Mouse (Mus musculus): Measurements from ENCODE around the gene Lpp. TPM values are rescaled to one million over a fixed set of nuclear protein-coding genes. Genes with fewer than 3 reads are reported as not detected.

Lpp gene
- total and polyA plus RNA-seq, 3 experiments: 0.64 to 1.2 (median 0.68) TPM

DNA sequence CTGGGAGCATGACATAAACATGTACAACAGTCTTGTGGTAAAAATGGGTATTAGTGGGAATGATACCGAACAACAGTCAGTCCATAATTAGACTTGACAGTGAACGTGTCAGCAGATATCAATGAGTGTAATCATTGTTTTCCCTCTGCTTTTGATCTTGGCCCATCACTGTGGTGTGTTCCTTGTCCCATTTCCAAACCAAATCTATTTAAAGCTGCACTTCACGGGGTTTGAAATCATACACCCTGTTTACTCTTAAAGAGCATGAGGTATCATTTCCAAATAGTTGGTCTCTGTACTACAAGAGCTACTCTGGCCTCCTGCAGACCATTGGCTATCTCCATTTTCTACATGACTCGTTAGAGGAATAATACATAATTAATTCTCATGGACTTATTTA, 168.3 kb downstream of the Lpp start:
- no peak overlapping the region for H3K27ac ChIP-seq (ENCODE audit: insufficient read depth, low read depth)
- no peaks in the 10 kb centered on the region for H3K27me3 ChIP-seq (replicated peaks)
- no peak overlapping the region for H3K4me2 ChIP-seq (ENCODE audit: insufficient read depth, low read depth, poor library complexity, severe bottlenecking)
- H3K9me3 ChIP-seq (replicated peaks; ENCODE audit: low read length): no peaks in the 10 kb centered on the region
- H3K79me2 ChIP-seq (replicated peaks; ENCODE audit: control insufficient read depth, extremely low read depth, insufficient read depth, poor library complexity, severe bottlenecking): no peaks in the 10 kb centered on the region
- in situ Hi-C loops (cut with MboI; ENCODE audit: low pct_ligation_motif_present, low pct_unique_long_range_greater_than_20kb, low sequenced_read_pairs): no loop called here
- no peak overlapping the region for H3K9ac ChIP-seq (ENCODE audit: insufficient read depth, low read depth)
- dilution Hi-C loops (cut with MboI; ENCODE audit: extremely low pct_ligation_motif_present, extremely low pct_unique_long_range_greater_than_20kb, low sequenced_read_pairs): no loop called here
- H3K36me3 ChIP-seq (replicated peaks in 1 of 2; ENCODE audit: control insufficient read depth in 1 of 2, insufficient read depth in 1 of 2, low read length in 1 of 2): no peaks in the 10 kb centered on the region
- no peaks in the 10 kb centered on the region for H3K4me1 ChIP-seq (ENCODE audit: control insufficient read depth in 1 of 2, insufficient read depth in 2 of 2)
- DNase-seq (ENCODE audit: extremely low read depth): no peak
- TF ChIP-seq JUN (IDR thresholded peaks at IDR 0.05; ENCODE audit: insufficient read depth, low read depth, low read length): no peak
- TF ChIP-seq ZC3H11A (IDR thresholded peaks at IDR 0.05; ENCODE audit: low read depth, low read length): no peak
- TF ChIP-seq GABPA (IDR thresholded peaks at IDR 0.05; ENCODE audit: insufficient replicate concordance, low read depth, low read length): no peak
- TF ChIP-seq UBTF (IDR thresholded peaks at IDR 0.05; ENCODE audit: low read depth, low read length): no peak
- TF ChIP-seq MAX (IDR thresholded peaks at IDR 0.05; ENCODE audit: low read length): no peak
- TF ChIP-seq E2F4 (IDR thresholded peaks at IDR 0.05; ENCODE audit: insufficient replicate concordance, low read depth, low read length): no peak
- no peak for TF ChIP-seq BHLHE40 (IDR thresholded peaks at IDR 0.05; ENCODE audit: low read depth, low read length)
- no peak for TF ChIP-seq MXI1 (IDR thresholded peaks at IDR 0.05; ENCODE audit: low read depth, low read length)
- no peak for TF ChIP-seq NELFE (IDR thresholded peaks at IDR 0.05; ENCODE audit: low read depth, low read length)
- TF ChIP-seq NRF1 (IDR thresholded peaks at IDR 0.05; ENCODE audit: low read depth, low read length): no peak
- no peak for TF ChIP-seq ETS1 (conservative IDR thresholded peaks at IDR 0.05; ENCODE audit: low read depth, low read length)
- TF ChIP-seq JUND (conservative IDR thresholded peaks at IDR 0.05; ENCODE audit: low read depth, low read length): no peak
- H3K4me3 ChIP-seq (replicated peaks in 1 of 3; ENCODE audit: low read depth in 2 of 3, low read length in 2 of 3, poor library complexity in 1 of 3): no peak overlapping the region

- no peak for DNase-seq (ENCODE audit: extremely low read depth)
- in situ Hi-C loops (cut with MboI; ENCODE audit: low pct_ligation_motif_present, low pct_unique_long_range_greater_than_20kb, low sequenced_read_pairs): no loop called here
- TF ChIP-seq JUN (IDR thresholded peaks at IDR 0.05; ENCODE audit: insufficient read depth, low read depth, low read length) (no peak), EP300 (IDR thresholded peaks at IDR 0.05; ENCODE audit: low read length) (no peak), PAX5 (IDR thresholded peaks at IDR 0.05; ENCODE audit: low read length) (no peak), POLR2AphosphoS2 (IDR thresholded peaks at IDR 0.05; ENCODE audit: low read depth, low read length) (no peak), SMC3 (IDR thresholded peaks at IDR 0.05; ENCODE audit: low read depth, low read length) (no peak), UBTF (IDR thresholded peaks at IDR 0.05; ENCODE audit: low read depth, low read length) (no peak), HCFC1 (IDR thresholded peaks at IDR 0.05; ENCODE audit: low read depth, low read length) (no peak), GABPA (IDR thresholded peaks at IDR 0.05; ENCODE audit: insufficient replicate concordance, low read depth, low read length) (no peak)
- no peak overlapping the region for H3K4me2 ChIP-seq (ENCODE audit: insufficient read depth, low read depth, poor library complexity, severe bottlenecking)
- no peaks in the 10 kb centered on the region for H3K27me3 ChIP-seq (replicated peaks)
- H3K79me2 ChIP-seq (replicated peaks; ENCODE audit: control insufficient read depth, extremely low read depth, insufficient read depth, poor library complexity, severe bottlenecking): no peaks in the 10 kb centered on the region
- no peak overlapping the region for H3K9ac ChIP-seq (ENCODE audit: insufficient read depth, low read depth)
- no peak overlapping the region for H3K4me3 ChIP-seq (replicated peaks in 1 of 3; ENCODE audit: low read depth in 2 of 3, low read length in 2 of 3, poor library complexity in 1 of 3)
- no peaks in the 10 kb centered on the region for H3K36me3 ChIP-seq (replicated peaks in 1 of 2; ENCODE audit: control insufficient read depth in 1 of 2, insufficient read depth in 1 of 2, low read length in 1 of 2)
- H3K9me3 ChIP-seq (replicated peaks; ENCODE audit: low read length): no peaks in the 10 kb centered on the region
- H3K27ac ChIP-seq (ENCODE audit: insufficient read depth, low read depth): no peak overlapping the region
- dilution Hi-C loops (cut with MboI; ENCODE audit: extremely low pct_ligation_motif_present, extremely low pct_unique_long_range_greater_than_20kb, low sequenced_read_pairs): no loop called here
- H3K4me1 ChIP-seq (ENCODE audit: control insufficient read depth in 1 of 2, insufficient read depth in 2 of 2): no peaks in the 10 kb centered on the region
Observed at GRCm38 (mm10) chr16:24565311-24565710, 172.0 kb downstream of the Lpp start.

Data from CH12.LX (cell line).